Mouse (Mus musculus): ENCODE measurements around the gene Arl4a.

The Arl4a gene

GRCm38 (mm10) chr12:40037876-40038463 lies at the start of gene Arl4a:
Gene Arl4a, minus strand, starts transcription at chr12:40038025.
- DNase-seq = peak; percentile 90 to 94

- peak in 1 of 2 experiments; percentile 11 for DNase-seq
Measured at GRCm38 (mm10) chr12:40085731-40086322, 48.0 kb upstream of the Arl4a start.

- DNase-seq = peak in 1 of 2 experiments; percentile 24
Measured at GRCm38 (mm10) chr12:40082453-40083238, 44.8 kb upstream of the Arl4a start.

GRCm38 (mm10) chr12:40082048-40082447 lies 44.2 kb upstream of the Arl4a start:
- no peak for DNase-seq

GRCm38 (mm10) chr12:40073660-40074059 lies 35.8 kb upstream of the Arl4a start:
- DNase-seq = no peak

GRCm38 (mm10) chr12:40047024-40047423 lies 9.2 kb upstream of the Arl4a start:
- DNase-seq = no peak

GRCm38 (mm10) chr12:40043816-40044585 lies 6.2 kb upstream of the Arl4a start:
- DNase-seq = peak; percentile 24 to 30

GRCm38 (mm10) chr12:40040067-40040466 lies 2.2 kb upstream of the Arl4a start:
- DNase-seq = peak; percentile 28 to 29

- peak; percentile 99 for DNase-seq
Measured at GRCm38 (mm10) chr12:40037226-40037813, 505 bp downstream of the Arl4a start.

- peak in 1 of 2 experiments; percentile 25 for DNase-seq
Measured at GRCm38 (mm10) chr12:40036666-40037065, 1.2 kb downstream of the Arl4a start.

- DNase-seq = no peak
Measured at GRCm38 (mm10) chr12:40035506-40035905, 2.3 kb downstream of the Arl4a start.

GRCm38 (mm10) chr12:40029201-40029600 lies 8.6 kb downstream of the Arl4a start:
- no peak for DNase-seq

GRCm38 (mm10) chr12:40027846-40028245 lies 10.0 kb downstream of the Arl4a start:
- no peak for DNase-seq

- no peak for DNase-seq
Measured at GRCm38 (mm10) chr12:40027444-40027843, 10.4 kb downstream of the Arl4a start.

GRCm38 (mm10) chr12:40023918-40024317 lies 13.9 kb downstream of the Arl4a start:
- no peak for DNase-seq

GRCm38 (mm10) chr12:40023014-40023642 lies 14.7 kb downstream of the Arl4a start:
- no peak for DNase-seq

- DNase-seq = no peak
Measured at GRCm38 (mm10) chr12:40022344-40022743, 15.5 kb downstream of the Arl4a start.

- DNase-seq = no peak
Measured at GRCm38 (mm10) chr12:40017955-40018505, 19.8 kb downstream of the Arl4a start.

- peak; percentile 75 to 84 for DNase-seq
Measured at GRCm38 (mm10) chr12:40016648-40017460, 21.0 kb downstream of the Arl4a start.

GRCm38 (mm10) chr12:40016068-40016467 lies 21.8 kb downstream of the Arl4a start:
- peak; percentile 21 to 24 for DNase-seq

- no peak for DNase-seq
Measured at GRCm38 (mm10) chr12:40009866-40010265, 28.0 kb downstream of the Arl4a start.
